In the genomic region with DNA sequence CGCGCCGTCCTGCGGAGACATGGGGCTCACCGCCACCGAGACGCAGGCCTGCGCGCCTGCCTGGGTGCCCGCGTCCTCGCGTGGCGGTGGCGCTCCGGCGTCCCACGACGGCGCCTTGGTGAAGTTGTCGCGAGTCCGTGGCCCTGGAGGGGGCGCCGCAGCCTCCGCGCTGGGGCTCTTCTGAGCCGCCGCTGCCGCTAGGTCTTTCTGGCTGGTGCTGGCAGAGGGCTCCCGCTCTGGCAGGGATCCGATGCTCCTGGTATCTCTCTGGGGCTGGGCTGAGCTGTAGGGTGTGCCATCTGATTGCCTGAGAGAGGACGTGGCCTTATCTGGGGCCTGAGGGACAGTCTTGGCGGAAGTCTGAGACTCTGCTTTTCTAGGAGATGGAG, we compare ENCODE assay signal across 7 mouse cellular contexts. TPM values are rescaled to one million over a fixed set of nuclear protein-coding genes. Genes with fewer than 3 reads are reported as not detected.
DNase-seq lines count a peak whose midpoint lies in the region; ATAC-seq and TF ChIP-seq lines count a peak whose summit lies in the region.

No protein-coding gene starts in this region.

- no peak overlapping the region for H3K27ac ChIP-seq in embryonic facial prominence, embryonic 13.5 days
- H3K27ac ChIP-seq in limb, embryonic 11.5 days (replicated peaks; ENCODE audit: low read depth, low read length), result no peak overlapping the region
- H3K27ac ChIP-seq in stomach, postnatal 0 days (replicated peaks), result no peak overlapping the region

- peak overlapping the region; percentile 49 for H3K4me3 ChIP-seq in embryonic facial prominence, embryonic 13.5 days
- peak overlapping the region; percentile 32 for H3K4me3 ChIP-seq in limb, embryonic 11.5 days (ENCODE audit: low read depth, low read length)
- peak overlapping the region; percentile 37 for H3K4me3 ChIP-seq in stomach, postnatal 0 days (ENCODE audit: low read depth, low read length)

- peaks cover 61% of the 10 kb centered on the region for H3K27me3 ChIP-seq in embryonic facial prominence, embryonic 13.5 days
- peaks cover 46% of the 10 kb centered on the region for H3K27me3 ChIP-seq in limb, embryonic 11.5 days (ENCODE audit: control insufficient read depth, insufficient read depth, low read length)
- H3K27me3 ChIP-seq in stomach, postnatal 0 days (ENCODE audit: control insufficient read depth, insufficient read depth, low read length), result peaks cover 22% of the 10 kb centered on the region

- H3K9ac ChIP-seq in embryonic facial prominence, embryonic 13.5 days, result peak overlapping the region; percentile 64
- no peak overlapping the region for H3K9ac ChIP-seq in limb, embryonic 11.5 days (ENCODE audit: low read length)
- H3K9ac ChIP-seq in stomach, postnatal 0 days (ENCODE audit: low read length), result no peak overlapping the region

- DNase-seq in ovary, postnatal 36 days (ENCODE audit: low spot score), result peak; percentile 8
- no peak for DNase-seq in ovary, postnatal 10 days (ENCODE audit: low spot score)
- no peak for DNase-seq in limb, embryonic 11.5 days (ENCODE audit: low spot score)
- DNase-seq in stomach, postnatal 0 days (ENCODE audit: low spot score), result no peak
- DNase-seq in gastrocnemius, adult 8-10 months (ENCODE audit: low spot score in 2 of 2), result no peak
- no peak for DNase-seq in gastrocnemius, postnatal 36 days

- H3K36me3 ChIP-seq in embryonic facial prominence, embryonic 13.5 days, result no peaks in the 10 kb centered on the region
- H3K36me3 ChIP-seq in limb, embryonic 11.5 days (ENCODE audit: control insufficient read depth, insufficient read depth, low read length), result no peaks in the 10 kb centered on the region
- H3K36me3 ChIP-seq in stomach, postnatal 0 days (ENCODE audit: control insufficient read depth, insufficient read depth, low read length), result no peaks in the 10 kb centered on the region

- intact Hi-C loops in gastrocnemius, postnatal 36 days (cut with DNase I), result no loop called here

- ATAC-seq in embryonic facial prominence, embryonic 13.5 days (ENCODE audit: insufficient number of reproducible peaks, insufficient read depth, low FRiP score, low TSS enrichment, low read depth), result no peak
- no peak for ATAC-seq in limb, embryonic 11.5 days (ENCODE audit: insufficient number of reproducible peaks, low FRiP score, low TSS enrichment, low read depth)
- ATAC-seq in stomach, postnatal 0 days (ENCODE audit: low FRiP score, low TSS enrichment), result no peak

- 3% methylated on average over 34 of the region's 34 CpGs for WGBS in embryonic facial prominence, embryonic 13.5 days
- 6% methylated on average over 34 of the region's 34 CpGs for WGBS in limb, embryonic 11.5 days
- WGBS in stomach, postnatal 0 days, result 4% methylated on average over 32 of the region's 34 CpGs

- peak; percentile 3; the same call in 1 of the 2 replicates for TF ChIP-seq CTCF in stomach, postnatal 0 days (IDR thresholded peaks at IDR 0.05; ENCODE audit: low read depth)

- H3K4me2 ChIP-seq in embryonic facial prominence, embryonic 13.5 days, result peak overlapping the region; percentile 77
- peak overlapping the region; percentile 49; the same call in 1 of the 2 replicates for H3K4me2 ChIP-seq in limb, embryonic 11.5 days (ENCODE audit: low read depth, severe bottlenecking)
- peak overlapping the region; percentile 54 for H3K4me2 ChIP-seq in stomach, postnatal 0 days (replicated peaks; ENCODE audit: low read depth)

- TF ChIP-seq EP300 in stomach, postnatal 0 days (optimal IDR thresholded peaks at IDR 0.05), result no peak

- peaks cover 13% of the 10 kb centered on the region for H3K4me1 ChIP-seq in embryonic facial prominence, embryonic 13.5 days
- H3K4me1 ChIP-seq in limb, embryonic 11.5 days (ENCODE audit: control insufficient read depth, insufficient read depth, low read length), result peaks cover 7% of the 10 kb centered on the region; the same call in 1 of the 2 replicates
- H3K4me1 ChIP-seq in stomach, postnatal 0 days (replicated peaks; ENCODE audit: control insufficient read depth, insufficient read depth), result no peaks in the 10 kb centered on the region

- H3K9me3 ChIP-seq in embryonic facial prominence, embryonic 13.5 days, result no peaks in the 10 kb centered on the region
- H3K9me3 ChIP-seq in limb, embryonic 11.5 days (ENCODE audit: control insufficient read depth, low read length), result no peaks in the 10 kb centered on the region
- no peaks in the 10 kb centered on the region for H3K9me3 ChIP-seq in stomach, postnatal 0 days (ENCODE audit: control insufficient read depth, low read length)

RNA-seq across cellular contexts. Expression of a gene that starts 11.5 kb away (rescaled TPM):
- 0.44 and 0.46 TPM in 2 replicates for polyA plus RNA-seq in embryonic facial prominence, embryonic 13.5 days (2015; fragmentation: Nextera tagmentation; extraction: Ambion mirVana)
- polyA plus RNA-seq in limb, embryonic 11.5 days (2014; fragmentation: Nextera tagmentation; extraction: Ambion mirVana), result 0.55 and 0.68 TPM in 2 replicates
- 0.27 and 0.31 TPM in 2 replicates for polyA plus RNA-seq in stomach, postnatal 0 days (2015; fragmentation: Nextera tagmentation; extraction: Ambion mirVana)
- total RNA-seq in gastrocnemius, adult 8-10 months (2022), result under 1 TPM in 2 of 4 experiments, not detected in 2; 0.05 to 0.07 TPM
- not detected for total RNA-seq in gastrocnemius, postnatal 36 days (2021)

RNA-seq across cellular contexts. Expression of a gene that starts 28.2 kb away (rescaled TPM):
- polyA plus RNA-seq in embryonic facial prominence, embryonic 13.5 days (2015; fragmentation: Nextera tagmentation; extraction: Ambion mirVana), result 0.20 TPM in 1 of 2 replicates, not detected in the other
- not detected in 2 replicates for polyA plus RNA-seq in limb, embryonic 11.5 days (2014; fragmentation: Nextera tagmentation; extraction: Ambion mirVana)
- polyA plus RNA-seq in stomach, postnatal 0 days (2015; fragmentation: Nextera tagmentation; extraction: Ambion mirVana), result 0.29 and 0.61 TPM in 2 replicates
- under 1 TPM in 1 of 4 experiments, not detected in 3; 0.24 TPM for total RNA-seq in gastrocnemius, adult 8-10 months (2022)
- total RNA-seq in gastrocnemius, postnatal 36 days (2021), result not detected

RNA-seq across cellular contexts. Expression of a gene that starts 36.9 kb away (rescaled TPM):
- polyA plus RNA-seq in embryonic facial prominence, embryonic 13.5 days (2015; fragmentation: Nextera tagmentation; extraction: Ambion mirVana), result 1.4 TPM in 1 of 2 replicates, not detected in the other
- polyA plus RNA-seq in limb, embryonic 11.5 days (2014; fragmentation: Nextera tagmentation; extraction: Ambion mirVana), result not detected in 2 replicates
- polyA plus RNA-seq in stomach, postnatal 0 days (2015; fragmentation: Nextera tagmentation; extraction: Ambion mirVana), result 1.8 and 3.1 TPM in 2 replicates
- total RNA-seq in gastrocnemius, adult 8-10 months (2022), result not detected
- total RNA-seq in gastrocnemius, postnatal 36 days (2021), result not detected

RNA-seq across cellular contexts. Expression of a gene that starts 44.5 kb away (rescaled TPM):
- polyA plus RNA-seq in embryonic facial prominence, embryonic 13.5 days (2015; fragmentation: Nextera tagmentation; extraction: Ambion mirVana), result 58.3 and 62.8 TPM in 2 replicates
- 94.8 and 101 TPM in 2 replicates for polyA plus RNA-seq in limb, embryonic 11.5 days (2014; fragmentation: Nextera tagmentation; extraction: Ambion mirVana)
- 44.6 and 49.6 TPM in 2 replicates for polyA plus RNA-seq in stomach, postnatal 0 days (2015; fragmentation: Nextera tagmentation; extraction: Ambion mirVana)
- total RNA-seq in gastrocnemius, adult 8-10 months (2022), result 10 to 100 TPM; 19.1 to 30.7 (median 27.9) TPM
- total RNA-seq in gastrocnemius, postnatal 36 days (2021), result 10 to 100 TPM; 21.7 to 27.2 TPM

RNA-seq across cellular contexts. Expression of a gene that starts 45.6 kb away (rescaled TPM):
- not detected in 2 replicates for polyA plus RNA-seq in embryonic facial prominence, embryonic 13.5 days (2015; fragmentation: Nextera tagmentation; extraction: Ambion mirVana)
- not detected in 2 replicates for polyA plus RNA-seq in limb, embryonic 11.5 days (2014; fragmentation: Nextera tagmentation; extraction: Ambion mirVana)
- polyA plus RNA-seq in stomach, postnatal 0 days (2015; fragmentation: Nextera tagmentation; extraction: Ambion mirVana), result not detected in 2 replicates
- total RNA-seq in gastrocnemius, adult 8-10 months (2022), result not detected
- total RNA-seq in gastrocnemius, postnatal 36 days (2021), result not detected
